Mouse (Mus musculus) midbrain, embryonic 13.5 days (tissue): ENCODE measurements at regions not wholly inside any gene's neighbourhood (a gene's known extent, or its start where the extent isn't known, plus 50 kb on each side); places are given as distances from the start of the nearest gene placed in this dataset.
A peak's percentile ranks its signal among the peaks of the same experiment; 100 is the strongest.

Source experiments
- ATAC-seq: fragments of 200-750 bp; cut with Nextera tagmentation; 2 replicates; pipeline ENCODE4 v1.8.0; 2017; ENCODE audit warnings: mild to moderate bottlenecking, moderate TSS enrichment, moderate library complexity
- H3K27ac ChIP-seq: fragments of 300-500 bp; sonication (generic); 2 replicates; pipeline ENCODE4 v1.5.1; 2015; ENCODE audit warnings: inconsistent platforms, mild to moderate bottlenecking, moderate library complexity
- H3K27me3 ChIP-seq: fragments of 300-500 bp; sonication (generic); 2 replicates; pipeline ENCODE4 v1.6.1; 2015; ENCODE audit warnings: mild to moderate bottlenecking, inconsistent platforms
- H3K36me3 ChIP-seq: fragments of 300-500 bp; sonication (generic); 2 replicates; pipeline ENCODE4 v1.6.1; 2015; ENCODE audit warnings: mild to moderate bottlenecking, inconsistent platforms
- H3K4me1 ChIP-seq: fragments of 300-500 bp; sonication (generic); replicated peaks from 2 replicates; pipeline ENCODE4 v1.6.1; 2015; ENCODE audit warnings: inconsistent platforms
- H3K4me2 ChIP-seq: fragments of 300-500 bp; sonication (generic); replicated peaks from 2 replicates; pipeline ENCODE4 v1.6.1; 2015; ENCODE audit warnings: moderate library complexity, mild to moderate bottlenecking, inconsistent platforms
- H3K4me3 ChIP-seq: fragments of 300-500 bp; sonication (generic); replicated peaks from 2 replicates; pipeline ENCODE4 v1.5.1; 2015; ENCODE audit warnings: mild to moderate bottlenecking, inconsistent platforms
- H3K9ac ChIP-seq: fragments of 300-500 bp; sonication (generic); replicated peaks from 2 replicates; pipeline ENCODE4 v1.6.1; 2015; ENCODE audit warnings: mild to moderate bottlenecking, inconsistent platforms
- H3K9me3 ChIP-seq: fragments of 300-500 bp; sonication (generic); 2 replicates; pipeline ENCODE4 v1.6.1; 2016; ENCODE audit warnings: mild to moderate bottlenecking, inconsistent platforms
- WGBS: fragments of 180-500 bp; shearing (Covaris S2); methylation state at CpG from one replicate; pipeline ENCODE4 v1.1.7; 2015; 5-methylcytosine and 5-hydroxymethylcytosine counted together

- no peaks in the 10 kb centered on the region for H3K4me1 ChIP-seq
- 41% methylated on average over 1 of the region's 1 CpGs for WGBS
- no peaks in the 10 kb centered on the region for H3K27me3 ChIP-seq
- no peak overlapping the region for H3K4me2 ChIP-seq
- H3K9me3 ChIP-seq: no peaks in the 10 kb centered on the region
- H3K4me3 ChIP-seq: no peak overlapping the region
- no peak for ATAC-seq
- H3K9ac ChIP-seq: no peak overlapping the region
- H3K36me3 ChIP-seq: no peaks in the 10 kb centered on the region
- no peak overlapping the region for H3K27ac ChIP-seq
These were observed 289.5 kb downstream of the Slc22a22 start for GRCm38 (mm10) chr15:57187840-57188457.

- H3K4me3 ChIP-seq: no peak overlapping the region
- H3K27ac ChIP-seq: no peak overlapping the region
- no peaks in the 10 kb centered on the region for H3K27me3 ChIP-seq
- H3K4me2 ChIP-seq: no peak overlapping the region
- no peaks in the 10 kb centered on the region for H3K9me3 ChIP-seq
- H3K9ac ChIP-seq: no peak overlapping the region
- WGBS: 55% methylated on average over 1 of the region's 1 CpGs
- H3K4me1 ChIP-seq: no peaks in the 10 kb centered on the region
- ATAC-seq: no peak
- H3K36me3 ChIP-seq: no peaks in the 10 kb centered on the region
These were observed 298.3 kb downstream of the Slc22a22 start for GRCm38 (mm10) chr15:57179138-57179537.

GRCm38 (mm10) chr15:57172723-57173122 lies 304.7 kb downstream of the Slc22a22 start:
- Histone ChIP-seq H3K9ac (no peak overlapping the region), H3K9me3 (no peaks in the 10 kb centered on the region), H3K4me3 (no peak overlapping the region), H3K27ac (no peak overlapping the region), H3K36me3 (no peaks in the 10 kb centered on the region), H3K27me3 (no peaks in the 10 kb centered on the region), H3K4me2 (no peak overlapping the region), H3K4me1 (0 out of 2 replicates have a peak, but pooled peaks cover 3% of the 10 kb centered on the region)
- WGBS: 19% methylated on average over 5 of the region's 5 CpGs
- no peak for ATAC-seq

GRCm38 (mm10) chr15:57162401-57163343 lies 314.8 kb downstream of the Slc22a22 start:
- no peak overlapping the region for H3K4me3 ChIP-seq
- H3K36me3 ChIP-seq: no peaks in the 10 kb centered on the region
- no peaks in the 10 kb centered on the region for H3K9me3 ChIP-seq
- peaks cover 9% of the 10 kb centered on the region for H3K4me1 ChIP-seq
- peak; percentile 77 for ATAC-seq
- WGBS: 31% methylated on average over 12 of the region's 12 CpGs
- 0 out of 2 replicates have a peak, but pooled peaks cover 2% of the 10 kb centered on the region for H3K27me3 ChIP-seq
- peak overlapping the region; percentile 40; the same call in 1 of the 2 replicates for H3K27ac ChIP-seq
- H3K4me2 ChIP-seq: no peak overlapping the region
- H3K9ac ChIP-seq: no peak overlapping the region

- no peak overlapping the region for H3K27ac ChIP-seq
- H3K4me1 ChIP-seq: no peaks in the 10 kb centered on the region
- H3K27me3 ChIP-seq: no peaks in the 10 kb centered on the region
- H3K9ac ChIP-seq: no peak overlapping the region
- H3K4me3 ChIP-seq: no peak overlapping the region
- H3K4me2 ChIP-seq: no peak overlapping the region
- 39% methylated on average over 9 of the region's 9 CpGs for WGBS
- H3K36me3 ChIP-seq: no peaks in the 10 kb centered on the region
- H3K9me3 ChIP-seq: no peaks in the 10 kb centered on the region
- no peak for ATAC-seq
These were observed 337.2 kb downstream of the Slc22a22 start for GRCm38 (mm10) chr15:57140130-57140750.

- H3K4me2 ChIP-seq: no peak overlapping the region
- H3K9me3 ChIP-seq: no peaks in the 10 kb centered on the region
- no peaks in the 10 kb centered on the region for H3K36me3 ChIP-seq
- no peak overlapping the region for H3K27ac ChIP-seq
- H3K4me1 ChIP-seq: no peaks in the 10 kb centered on the region
- no peak overlapping the region for H3K4me3 ChIP-seq
- ATAC-seq: no peak
- 93% methylated on average over 3 of the region's 3 CpGs for WGBS
- no peaks in the 10 kb centered on the region for H3K27me3 ChIP-seq
- H3K9ac ChIP-seq: no peak overlapping the region
These were observed 372.7 kb downstream of the Slc22a22 start for GRCm38 (mm10) chr15:57104711-57105110.

GRCm38 (mm10) chr15:57097309-57097708 lies 380.1 kb downstream of the Slc22a22 start:
- Histone ChIP-seq H3K27ac (no peak overlapping the region), H3K4me2 (no peak overlapping the region), H3K36me3 (no peaks in the 10 kb centered on the region), H3K4me1 (no peaks in the 10 kb centered on the region), H3K9me3 (no peaks in the 10 kb centered on the region), H3K4me3 (no peak overlapping the region), H3K9ac (no peak overlapping the region), H3K27me3 (no peaks in the 10 kb centered on the region)
- WGBS: 89% methylated on average over 2 of the region's 2 CpGs
- ATAC-seq: no peak

- H3K27me3 ChIP-seq: no peaks in the 10 kb centered on the region
- no peak overlapping the region for H3K27ac ChIP-seq
- no peak overlapping the region for H3K9ac ChIP-seq
- H3K36me3 ChIP-seq: no peaks in the 10 kb centered on the region
- ATAC-seq: no peak
- H3K9me3 ChIP-seq: no peaks in the 10 kb centered on the region
- H3K4me2 ChIP-seq: no peak overlapping the region
- no peak overlapping the region for H3K4me3 ChIP-seq
- H3K4me1 ChIP-seq: peaks cover 5% of the 10 kb centered on the region
These were observed 397.6 kb downstream of the Slc22a22 start for GRCm38 (mm10) chr15:57079806-57080205.

- Histone ChIP-seq H3K4me3 (no peak overlapping the region), H3K9ac (no peak overlapping the region), H3K4me1 (no peaks in the 10 kb centered on the region), H3K4me2 (no peak overlapping the region), H3K27ac (no peak overlapping the region), H3K36me3 (no peaks in the 10 kb centered on the region), H3K27me3 (no peaks in the 10 kb centered on the region), H3K9me3 (no peaks in the 10 kb centered on the region)
- no peak for ATAC-seq
- WGBS: 94% methylated on average over 4 of the region's 4 CpGs
These were observed 403.6 kb downstream of the Slc22a22 start for GRCm38 (mm10) chr15:57073776-57074175.

- WGBS: 86% methylated on average over 2 of the region's 2 CpGs
These were observed 415.9 kb downstream of the Slc22a22 start for GRCm38 (mm10) chr15:57061502-57061901.

GRCm38 (mm10) chr15:57059550-57060195 lies 417.8 kb downstream of the Slc22a22 start:
- no peak overlapping the region for H3K4me3 ChIP-seq
- ATAC-seq: no peak
- H3K4me1 ChIP-seq: no peaks in the 10 kb centered on the region
- no peak overlapping the region for H3K4me2 ChIP-seq
- no peak overlapping the region for H3K9ac ChIP-seq
- no peaks in the 10 kb centered on the region for H3K36me3 ChIP-seq
- H3K9me3 ChIP-seq: no peaks in the 10 kb centered on the region
- H3K27me3 ChIP-seq: no peaks in the 10 kb centered on the region
- H3K27ac ChIP-seq: no peak overlapping the region
- WGBS: 93% methylated on average over 1 of the region's 1 CpGs

More at GRCm38 (mm10) chr15:57061502-57061901, 415.9 kb downstream of the Slc22a22 start:
- Histone ChIP-seq H3K9me3 (no peaks in the 10 kb centered on the region), H3K36me3 (no peaks in the 10 kb centered on the region), H3K4me3 (no peak overlapping the region), H3K4me2 (no peak overlapping the region), H3K27me3 (no peaks in the 10 kb centered on the region), H3K9ac (no peak overlapping the region), H3K27ac (no peak overlapping the region), H3K4me1 (no peaks in the 10 kb centered on the region)
- ATAC-seq: no peak

- Histone ChIP-seq H3K27ac (no peak overlapping the region), H3K4me1 (no peaks in the 10 kb centered on the region), H3K4me3 (no peak overlapping the region), H3K4me2 (no peak overlapping the region), H3K27me3 (no peaks in the 10 kb centered on the region), H3K9me3 (no peaks in the 10 kb centered on the region), H3K9ac (no peak overlapping the region), H3K36me3 (no peaks in the 10 kb centered on the region)
- WGBS: 88% methylated on average over 1 of the region's 1 CpGs
- ATAC-seq: no peak
These were observed 425.1 kb downstream of the Slc22a22 start for GRCm38 (mm10) chr15:57052287-57052686.
